Mouse (Mus musculus) ES-E14 (cell line): ENCODE data around the gene Med15. TPM values are rescaled to one million over a fixed set of nuclear protein-coding genes. Genes with fewer than 3 reads are reported as not detected.
A peak's percentile ranks its signal among the peaks of the same experiment; 100 is the strongest.

Experiments used
- DNase-seq: peaks from one replicate; pipeline ENCODE4 v3.0.0-alpha.2; 2013; ENCODE audit warnings: low read depth, low spot score
- H3K27ac ChIP-seq: 2 replicates; pipeline ENCODE4 v1.5.1; 2012; ENCODE audit warnings: low read depth, mild to moderate bottlenecking, low read length, moderate library complexity, mixed read lengths; ENCODE audit not compliant: poor library complexity, insufficient read depth, severe bottlenecking
- H3K36me3 ChIP-seq: 2 replicates; pipeline ENCODE4 v1.6.1; 2012; ENCODE audit warnings: mild to moderate bottlenecking, low read length, moderate library complexity, mixed read lengths; ENCODE audit not compliant: control insufficient read depth, poor library complexity, insufficient read depth, severe bottlenecking
- H3K4me1 ChIP-seq, 2 experiments: fragments of 150-350 bp in 1 of 2; sonication (generic) in 1 of 2; 2 replicates each; pipeline ENCODE4 v1.6.1; 2012; ENCODE audit warnings: low read length in 2 of 2, mild to moderate bottlenecking in 1 of 2, mixed read lengths in 1 of 2; ENCODE audit not compliant: control insufficient read depth in 2 of 2, insufficient read depth in 2 of 2, poor library complexity in 1 of 2
- H3K4me3 ChIP-seq, 2 experiments: fragments of 150-350 bp in 1 of 2; sonication (generic) in 1 of 2; 2 replicates each; pipeline ENCODE4 v1.5.1; 2012; ENCODE audit warnings: low read length in 2 of 2, low read depth in 1 of 2, mild to moderate bottlenecking in 1 of 2, mixed read lengths in 1 of 2; ENCODE audit not compliant: insufficient read depth in 1 of 2, poor library complexity in 1 of 2, severe bottlenecking in 1 of 2
- H3K9ac ChIP-seq: 2 replicates; pipeline ENCODE4 v1.6.1; 2012; ENCODE audit warnings: low read depth, mild to moderate bottlenecking, low read length, mixed read lengths; ENCODE audit not compliant: poor library complexity, insufficient read depth, severe bottlenecking
- H3K9me3 ChIP-seq: fragments of 150-350 bp; sonication (generic); 2 replicates; pipeline ENCODE4 v1.6.1; 2012; ENCODE audit warnings: low read depth, mild to moderate bottlenecking, low read length; ENCODE audit not compliant: control insufficient read depth, insufficient read depth
- CHD2 ChIP-seq: IDR thresholded peaks from 2 replicates; pipeline ENCODE4 v1.6.1; 2014; ENCODE audit warnings: mild to moderate bottlenecking, low read depth, low read length, inconsistent platforms
- HCFC1 ChIP-seq: IDR thresholded peaks from 2 replicates; pipeline ENCODE4 v1.6.1; 2012; ENCODE audit warnings: low read length, inconsistent platforms, borderline replicate concordance; ENCODE audit not compliant: insufficient read depth
- MAFK ChIP-seq: IDR thresholded peaks from 2 replicates; pipeline ENCODE4 v1.6.1; 2014; ENCODE audit warnings: mild to moderate bottlenecking, low read depth, low read length, inconsistent platforms; ENCODE audit not compliant: insufficient read depth
- ZC3H11A ChIP-seq: IDR thresholded peaks from 2 replicates; pipeline ENCODE4 v1.6.1; 2012; ENCODE audit warnings: low read depth, mild to moderate bottlenecking, inconsistent platforms, low read length, borderline replicate concordance
- ZNF384 ChIP-seq: IDR thresholded peaks from 2 replicates; pipeline ENCODE4 v1.6.1; 2012; ENCODE audit warnings: low read depth, low read length, inconsistent platforms
- in situ Hi-C, 2 experiments: fragments of 600-800 bp; cut with MboI; formaldehyde crosslinking; loops; one replicate each; pipeline ENCODE4 v1.15.1; 2025; ENCODE audit warnings: low sequenced_read_pairs in 2 of 2, inconsistent platforms in 1 of 2; ENCODE audit not compliant: unreplicated experiment in 2 of 2
- total RNA-seq: library from RNA; depleted of rRNA; stranded (reverse); fragments of 300-350 nt; gene quantifications from 2 replicates; pipeline ENCODE4 v1.2.3, GENCODE M21; 2012

Med15 gene
- total RNA-seq, 1 experiment: 32.7 TPM

GRCm38 (mm10) chr16:17647566-17648340 is 84.9 kb downstream of the Med15 start:
- no peaks in the 10 kb centered on the region for H3K9me3 ChIP-seq
- TF ChIP-seq ZNF384 (no peak), ZC3H11A (no peak), MAFK (no peak), HCFC1 (no peak), CHD2 (no peak)
- H3K4me3 ChIP-seq: no peak overlapping the region
- no peak for DNase-seq
- H3K36me3 ChIP-seq: peaks cover 25% of the 10 kb centered on the region
- no peak overlapping the region for H3K27ac ChIP-seq
- peaks cover 2 to 3% of the 10 kb centered on the region in 2 experiments; a peak in 2 of 4 replicates for H3K4me1 ChIP-seq
- in situ Hi-C loops: no loop called here
- no peak overlapping the region for H3K9ac ChIP-seq

- no peak overlapping the region for H3K27ac ChIP-seq
- TF ChIP-seq ZC3H11A (no peak), MAFK (no peak), CHD2 (no peak), HCFC1 (no peak), ZNF384 (no peak)
These were observed 85.5 kb downstream of the Med15 start for GRCm38 (mm10) chr16:17647156-17647555.

GRCm38 (mm10) chr16:17646310-17647114 is 86.2 kb downstream of the Med15 start, which contains the start of gene Ccdc74a:
Gene Ccdc74a, plus strand, starts transcription at chr16:17646470.
- in situ Hi-C loops: no loop called here
- peak; percentile 55 for DNase-seq
- H3K27ac ChIP-seq: no peak within 1 kb of the TSS
- H3K4me1 ChIP-seq: peaks cover 2 to 3% of the 10 kb centered on the region in 2 experiments; a peak in 2 of 4 replicates
- H3K36me3 ChIP-seq: peaks cover 25% of the 10 kb centered on the region
- TF ChIP-seq MAFK (no peak), HCFC1 (no peak), ZNF384 (no peak), ZC3H11A (no peak), CHD2 (no peak)
- no peaks in the 10 kb centered on the region for H3K9me3 ChIP-seq
- peak within 1 kb of the TSS; percentile 64 to 67 for H3K4me3 ChIP-seq
- peak within 1 kb of the TSS; percentile 68 for H3K9ac ChIP-seq

More at GRCm38 (mm10) chr16:17647156-17647555, 85.5 kb downstream of the Med15 start:
- H3K4me1 ChIP-seq: peaks cover 2 to 3% of the 10 kb centered on the region in 2 experiments; a peak in 2 of 4 replicates
- peaks cover 26% of the 10 kb centered on the region for H3K36me3 ChIP-seq
- DNase-seq: no peak
- in situ Hi-C loops: no loop called here
- no peaks in the 10 kb centered on the region for H3K9me3 ChIP-seq
- no peak overlapping the region for H3K4me3 ChIP-seq
- H3K9ac ChIP-seq: no peak overlapping the region

GRCm38 (mm10) chr16:17643437-17643990 is 89.2 kb downstream of the Med15 start:
- H3K9me3 ChIP-seq: no peaks in the 10 kb centered on the region
- in situ Hi-C loops: no loop called here
- TF ChIP-seq HCFC1 (no peak), MAFK (no peak), CHD2 (no peak)
- H3K36me3 ChIP-seq: peaks cover 46% of the 10 kb centered on the region
- DNase-seq: no peak
- H3K27ac ChIP-seq: no peak overlapping the region
- H3K9ac ChIP-seq: no peak overlapping the region
- no peak overlapping the region for H3K4me3 ChIP-seq
- H3K4me1 ChIP-seq: peaks cover 2 to 3% of the 10 kb centered on the region in 2 experiments; a peak in 2 of 4 replicates
